Mouse (Mus musculus) limb, embryonic 12.5 days (tissue): ENCODE data around the gene Herc6. TPM values are rescaled to one million over a fixed set of nuclear protein-coding genes. Genes with fewer than 3 reads are reported as not detected.

Experiments used
- ATAC-seq: fragments of 200-750 bp; cut with Nextera tagmentation; 2 replicates; pipeline ENCODE4 v1.8.0; 2017; ENCODE audit warnings: low read depth, moderate TSS enrichment; ENCODE audit not compliant: insufficient number of reproducible peaks, insufficient read depth, low FRiP score, low TSS enrichment
- H3K27ac ChIP-seq: fragments of 300-500 bp; sonication (generic); 2 replicates; pipeline ENCODE4 v1.5.1; 2016; ENCODE audit warnings: mild to moderate bottlenecking, moderate library complexity
- H3K27me3 ChIP-seq: fragments of 300-500 bp; sonication (generic); 2 replicates; pipeline ENCODE4 v1.6.1; 2016; ENCODE audit warnings: mild to moderate bottlenecking, moderate library complexity
- H3K36me3 ChIP-seq: fragments of 300-500 bp; sonication (generic); 2 replicates; pipeline ENCODE4 v1.6.1; 2016; ENCODE audit warnings: mild to moderate bottlenecking, moderate library complexity
- H3K4me1 ChIP-seq: fragments of 300-500 bp; sonication (generic); replicated peaks from 2 replicates; pipeline ENCODE4 v1.6.1; 2016
- H3K4me2 ChIP-seq: fragments of 300-500 bp; sonication (generic); 2 replicates; pipeline ENCODE4 v1.6.1; 2016; ENCODE audit warnings: mild to moderate bottlenecking, moderate library complexity
- H3K4me3 ChIP-seq: fragments of 300-500 bp; sonication (generic); replicated peaks from 2 replicates; pipeline ENCODE4 v1.5.1; 2016; ENCODE audit warnings: mild to moderate bottlenecking
- H3K9ac ChIP-seq: fragments of 300-500 bp; sonication (generic); replicated peaks from 2 replicates; pipeline ENCODE4 v1.6.1; 2016; ENCODE audit warnings: mild to moderate bottlenecking, moderate library complexity
- H3K9me3 ChIP-seq: fragments of 300-500 bp; sonication (generic); 2 replicates; pipeline ENCODE4 v1.6.1; 2016; ENCODE audit warnings: mild to moderate bottlenecking, moderate library complexity
- WGBS: fragments of 180-500 bp; shearing (Covaris S2); methylation state at CpG from one replicate; pipeline ENCODE4 v1.1.7; 2016; 5-methylcytosine and 5-hydroxymethylcytosine counted together
- polyA plus RNA-seq: library from polyadenylated mRNA; unstranded; fragments of >200 nt; fragmentation: Nextera tagmentation; extraction: Ambion mirVana; gene quantifications from 2 replicates; pipeline ENCODE4 v1.2.1, GENCODE M21; 2016

The Herc6 gene
- polyA plus RNA-seq, 1 experiment from 2014 or later: 2.6 TPM

DNA sequence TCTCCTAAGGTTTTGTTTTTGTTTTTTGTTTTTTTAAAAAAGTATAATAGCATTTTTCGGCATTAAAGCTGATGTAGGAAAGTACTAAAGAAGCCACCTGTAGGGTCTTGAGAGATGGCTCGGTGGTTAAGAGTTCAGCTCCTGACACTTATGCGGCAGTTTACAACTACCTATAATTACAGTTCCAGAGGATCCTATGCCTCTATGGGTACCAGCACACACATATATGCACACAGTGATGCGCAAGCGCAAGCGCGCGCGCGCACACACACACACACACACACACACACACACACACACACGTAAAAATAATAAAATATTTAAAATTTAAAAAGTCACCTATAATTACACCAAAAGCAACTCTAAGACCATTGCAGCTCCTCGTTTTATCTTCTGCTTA lies 795 bp downstream of the Herc6 start:
- H3K4me2 ChIP-seq: peak overlapping the region; percentile 78
- H3K9ac ChIP-seq: no peak overlapping the region; the same call in 1 of the 2 replicates
- H3K4me1 ChIP-seq: peaks cover 5% of the 10 kb centered on the region; the same call in 1 of the 2 replicates
- no peaks in the 10 kb centered on the region for H3K36me3 ChIP-seq
- no peaks in the 10 kb centered on the region for H3K27me3 ChIP-seq
- no peak overlapping the region for H3K27ac ChIP-seq
- ATAC-seq: no peak
- 78% methylated on average over 12 of the region's 12 CpGs for WGBS
- H3K9me3 ChIP-seq: no peaks in the 10 kb centered on the region
- H3K4me3 ChIP-seq: peak overlapping the region; percentile 47

DNA sequence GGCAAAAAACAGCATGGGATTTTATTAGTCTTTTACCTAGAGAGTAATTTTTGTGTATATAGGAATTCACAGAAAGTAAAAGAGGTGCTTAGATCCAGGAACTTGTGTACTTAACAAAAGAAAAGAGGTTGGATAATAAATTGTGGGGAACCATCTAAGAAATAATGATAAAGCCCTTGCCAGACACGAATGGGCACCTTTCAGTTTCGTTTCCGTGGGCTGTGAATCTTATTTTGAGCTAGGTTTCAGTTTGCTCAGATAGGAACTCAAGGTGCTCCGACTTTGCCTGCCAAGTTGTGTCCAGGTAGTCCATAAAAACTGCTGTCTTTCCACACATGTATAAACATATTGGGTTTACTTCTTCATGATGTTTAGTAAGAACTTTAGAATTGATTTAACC lies 1.6 kb downstream of the Herc6 start:
- Histone ChIP-seq H3K27ac (no peak overlapping the region), H3K4me1 (peaks cover 5% of the 10 kb centered on the region; the same call in 1 of the 2 replicates), H3K27me3 (no peaks in the 10 kb centered on the region), H3K4me3 (no peak overlapping the region), H3K9ac (no peak overlapping the region), H3K9me3 (no peaks in the 10 kb centered on the region), H3K4me2 (no peak overlapping the region), H3K36me3 (no peaks in the 10 kb centered on the region)
- ATAC-seq: no peak
- 84% methylated on average over 4 of the region's 4 CpGs for WGBS

DNA sequence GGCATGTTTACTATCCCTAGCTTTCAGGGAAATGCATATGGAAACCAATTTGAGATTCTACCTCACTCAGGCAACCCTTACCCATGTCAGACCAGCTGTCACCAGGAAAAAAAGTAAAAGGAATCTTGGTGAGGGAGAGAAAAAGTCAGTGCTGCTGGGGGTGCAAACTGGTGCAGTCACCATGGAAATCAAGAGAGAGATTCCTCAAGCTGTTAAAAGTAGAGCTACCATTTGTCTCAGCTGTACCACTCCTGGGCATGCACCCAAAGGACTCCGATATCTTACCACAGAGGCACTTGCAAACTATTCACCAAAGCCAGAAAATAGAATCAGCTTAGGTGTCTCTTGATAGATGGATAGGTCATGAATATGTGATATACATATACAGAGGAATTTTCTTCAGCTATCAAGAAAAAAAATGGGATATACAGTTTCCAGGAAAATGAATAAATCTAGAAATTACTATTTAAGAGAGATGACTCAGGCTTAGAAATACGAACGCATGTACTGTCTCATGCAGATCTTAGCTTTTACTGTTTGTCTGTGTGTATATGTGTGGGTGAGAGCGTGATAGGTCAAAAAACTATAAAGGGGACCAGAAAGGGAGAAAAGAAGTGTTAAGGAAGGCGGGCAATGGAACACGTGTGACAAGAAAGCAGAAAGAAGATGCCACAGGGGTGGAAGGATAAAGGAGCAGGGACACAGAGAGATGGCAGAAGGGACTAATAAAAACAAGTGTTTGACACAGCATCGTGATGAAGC lies 24.9 kb downstream of the Herc6 start:
- WGBS: 91% methylated on average over 7 of the region's 7 CpGs

DNA sequence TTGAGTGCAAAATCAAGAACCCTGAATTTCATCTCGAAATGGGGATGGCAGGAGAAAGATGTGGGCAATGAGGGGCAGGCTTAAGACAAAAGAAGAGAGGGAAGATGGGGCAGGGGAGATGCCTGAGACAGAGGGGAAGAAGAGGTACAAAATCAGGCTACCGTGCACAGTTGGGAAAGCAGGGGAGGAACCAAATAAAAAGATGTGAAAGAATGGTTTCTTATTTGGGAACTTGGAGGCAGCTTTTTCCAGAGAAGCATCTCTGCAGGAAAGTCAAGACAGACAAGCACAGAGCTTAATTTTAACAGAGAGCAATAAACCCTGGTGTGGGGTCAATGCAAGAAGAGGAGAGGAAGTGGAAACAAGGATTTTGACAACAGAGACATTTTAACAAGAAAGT lies 27.2 kb downstream of the Herc6 start:
- H3K9me3 ChIP-seq: no peaks in the 10 kb centered on the region
- H3K4me2 ChIP-seq: no peak overlapping the region
- H3K9ac ChIP-seq: no peak overlapping the region
- H3K4me3 ChIP-seq: no peak overlapping the region
- no peaks in the 10 kb centered on the region for H3K27me3 ChIP-seq
- no peaks in the 10 kb centered on the region for H3K36me3 ChIP-seq
- WGBS: 86% methylated on average over 2 of the region's 2 CpGs
- no peak for ATAC-seq
- H3K4me1 ChIP-seq: no peaks in the 10 kb centered on the region
- no peak overlapping the region for H3K27ac ChIP-seq

More for the DNA sequence above, 24.9 kb downstream of the Herc6 start:
- Histone ChIP-seq H3K36me3 (no peaks in the 10 kb centered on the region), H3K27me3 (no peaks in the 10 kb centered on the region), H3K9ac (no peak overlapping the region), H3K4me3 (no peak overlapping the region), H3K9me3 (no peaks in the 10 kb centered on the region), H3K27ac (no peak overlapping the region), H3K4me2 (no peak overlapping the region), H3K4me1 (no peaks in the 10 kb centered on the region)
- ATAC-seq: no peak

DNA sequence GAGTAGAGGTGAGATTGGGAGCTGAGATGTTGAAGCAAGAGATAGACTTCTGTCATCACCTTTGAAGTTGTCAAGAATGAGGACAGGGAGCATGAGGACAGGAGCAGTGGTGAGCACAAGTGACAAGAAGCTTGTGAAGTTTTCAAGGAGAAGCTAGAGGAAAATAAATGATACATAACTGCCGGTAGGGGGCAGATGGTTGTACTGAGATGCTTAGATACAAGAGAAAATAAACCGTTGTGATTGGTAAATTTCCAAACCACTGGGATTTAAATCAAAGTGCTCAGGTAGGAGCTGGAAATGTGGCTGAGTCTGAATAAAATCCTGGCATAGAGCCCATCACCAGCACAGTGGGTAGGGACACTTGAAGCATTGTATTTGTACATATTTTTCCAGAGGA lies 28.8 kb downstream of the Herc6 start:
- no peaks in the 10 kb centered on the region for H3K4me1 ChIP-seq
- H3K4me3 ChIP-seq: no peak overlapping the region
- no peaks in the 10 kb centered on the region for H3K27me3 ChIP-seq
- H3K9ac ChIP-seq: no peak overlapping the region
- ATAC-seq: no peak
- no peak overlapping the region for H3K4me2 ChIP-seq
- no peaks in the 10 kb centered on the region for H3K36me3 ChIP-seq
- no peak overlapping the region for H3K27ac ChIP-seq
- 61% methylated on average over 2 of the region's 2 CpGs for WGBS
- no peaks in the 10 kb centered on the region for H3K9me3 ChIP-seq

DNA sequence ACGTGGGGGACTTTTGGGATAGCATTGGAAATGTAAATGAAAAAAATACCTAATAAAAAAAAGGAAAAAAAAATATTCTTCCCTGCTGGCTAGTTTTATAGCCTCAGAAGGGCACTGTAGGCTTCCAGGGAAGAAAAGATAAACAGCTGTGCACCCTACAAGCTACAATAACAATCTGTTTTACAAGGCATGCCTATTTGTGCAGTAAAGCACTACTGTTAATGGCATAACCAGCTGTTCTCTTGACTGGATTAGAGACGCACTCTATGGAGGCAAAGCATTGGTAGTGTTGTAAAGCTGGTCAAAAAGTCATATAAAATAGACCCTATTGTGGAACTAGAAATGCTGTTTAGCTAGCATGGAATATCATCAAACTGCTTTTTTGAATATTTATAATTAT lies 35.0 kb downstream of the Herc6 start:
- peak; percentile 94 for ATAC-seq

DNA sequence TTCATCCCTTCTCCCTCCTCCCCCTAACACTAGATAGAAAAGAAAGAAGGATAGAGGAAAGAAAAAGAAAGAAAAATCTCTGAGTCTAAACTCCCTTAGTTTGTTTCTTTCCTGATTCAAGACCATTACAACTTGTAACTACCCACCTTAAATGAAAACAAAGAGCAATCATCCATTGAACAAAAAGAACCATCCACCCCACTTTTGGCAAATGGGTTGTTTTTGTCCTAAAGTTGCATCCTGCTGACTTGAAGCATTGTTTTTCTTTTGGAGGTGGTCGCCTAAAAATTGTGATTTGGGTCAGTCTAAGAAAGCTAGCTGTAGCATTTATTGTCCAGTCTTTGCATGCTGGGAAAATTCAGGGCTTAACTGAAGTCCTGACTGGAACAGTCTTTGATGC lies 58.7 kb downstream of the Herc6 start:
- Histone ChIP-seq H3K36me3 (no peaks in the 10 kb centered on the region), H3K4me2 (no peak overlapping the region), H3K4me3 (no peak overlapping the region), H3K27ac (no peak overlapping the region), H3K9ac (no peak overlapping the region), H3K27me3 (no peaks in the 10 kb centered on the region), H3K4me1 (peaks cover 3% of the 10 kb centered on the region; the same call in 1 of the 2 replicates), H3K9me3 (no peaks in the 10 kb centered on the region)
- 64% methylated on average over 1 of the region's 1 CpGs for WGBS
- ATAC-seq: no peak

More for the DNA sequence above, 35.0 kb downstream of the Herc6 start:
- H3K4me2 ChIP-seq: no peak overlapping the region
- WGBS: 19% methylated on average over 2 of the region's 2 CpGs
- no peaks in the 10 kb centered on the region for H3K9me3 ChIP-seq
- no peak overlapping the region for H3K4me3 ChIP-seq
- H3K27me3 ChIP-seq: no peaks in the 10 kb centered on the region
- no peak overlapping the region for H3K9ac ChIP-seq
- H3K4me1 ChIP-seq: no peaks in the 10 kb centered on the region; the same call in 1 of the 2 replicates
- H3K36me3 ChIP-seq: no peaks in the 10 kb centered on the region
- no peak overlapping the region for H3K27ac ChIP-seq

DNA sequence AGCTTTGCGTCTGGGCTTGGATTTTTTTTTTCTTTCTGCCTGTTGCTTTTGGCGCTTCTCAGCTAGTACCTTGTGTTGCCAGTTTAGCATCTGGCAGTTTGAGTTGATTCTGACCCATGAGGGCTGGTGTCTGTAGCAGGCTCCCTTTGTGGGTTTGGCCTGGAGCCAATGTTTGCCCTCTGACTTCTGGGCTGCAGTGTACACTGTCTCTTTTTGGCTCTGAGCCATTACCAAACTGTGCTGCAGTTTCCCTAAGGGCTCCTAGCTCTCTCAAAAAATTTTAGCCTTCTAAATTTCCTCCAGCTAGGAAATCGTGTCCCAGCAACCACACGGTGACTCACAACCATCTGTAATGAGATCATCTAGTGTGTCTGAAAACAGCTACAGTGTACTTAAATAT lies 61.0 kb downstream of the Herc6 start:
- peak; percentile 96 for ATAC-seq
- Histone ChIP-seq H3K4me3 (no peak overlapping the region), H3K27ac (peak overlapping the region; percentile 26; the same call in 1 of the 2 replicates), H3K36me3 (no peaks in the 10 kb centered on the region), H3K9ac (no peak overlapping the region), H3K9me3 (no peaks in the 10 kb centered on the region), H3K4me2 (no peak overlapping the region), H3K27me3 (no peaks in the 10 kb centered on the region), H3K4me1 (peaks cover 3% of the 10 kb centered on the region; the same call in 1 of the 2 replicates)
- 32% methylated on average over 4 of the region's 4 CpGs for WGBS

DNA sequence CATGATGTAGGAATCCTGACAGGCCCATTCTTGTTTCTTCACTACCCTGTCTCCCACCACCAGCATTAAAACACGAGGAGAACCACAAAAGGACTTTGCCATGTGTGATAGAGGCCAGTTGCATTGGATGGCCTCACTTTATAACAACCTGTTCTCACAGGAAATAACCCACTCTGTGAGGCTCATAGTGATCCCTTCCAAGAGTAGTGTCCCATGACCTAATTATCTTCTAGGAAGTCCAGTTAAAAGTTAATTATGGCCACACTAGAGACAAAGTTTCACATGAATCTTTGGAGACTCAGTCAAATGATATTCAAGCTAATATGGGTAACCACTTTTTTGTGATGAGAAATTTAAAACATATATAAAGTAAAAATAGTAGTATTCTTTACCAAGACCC lies 66.5 kb downstream of the Herc6 start:
- Histone ChIP-seq H3K36me3 (no peaks in the 10 kb centered on the region), H3K27ac (no peak overlapping the region), H3K9me3 (no peaks in the 10 kb centered on the region), H3K4me1 (no peaks in the 10 kb centered on the region), H3K9ac (no peak overlapping the region), H3K4me2 (no peak overlapping the region), H3K27me3 (no peaks in the 10 kb centered on the region), H3K4me3 (no peak overlapping the region)
- no peak for ATAC-seq
- WGBS: 57% methylated on average over 1 of the region's 1 CpGs

DNA sequence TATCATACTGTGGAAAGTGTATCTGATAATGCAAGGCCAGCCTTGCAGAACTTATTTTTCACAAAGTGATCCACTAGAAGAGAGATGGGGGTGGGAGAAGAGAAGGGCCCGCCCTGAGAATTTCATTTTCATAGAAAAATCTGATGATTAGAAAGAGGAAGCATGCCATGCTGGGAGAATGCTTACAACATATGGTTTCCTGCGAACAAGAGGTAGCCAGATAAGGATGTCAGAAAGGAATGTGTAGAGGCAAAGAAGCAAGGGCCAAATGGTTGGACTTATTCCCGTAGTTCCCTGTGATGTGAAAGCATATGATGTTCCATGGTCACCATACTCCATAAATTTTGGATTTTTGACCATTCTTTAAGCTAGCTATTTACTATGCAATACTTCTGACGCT lies 80.5 kb downstream of the Herc6 start:
- Histone ChIP-seq H3K4me2 (no peak overlapping the region), H3K9me3 (no peaks in the 10 kb centered on the region), H3K4me1 (no peaks in the 10 kb centered on the region), H3K27ac (no peak overlapping the region), H3K9ac (no peak overlapping the region), H3K36me3 (no peaks in the 10 kb centered on the region), H3K4me3 (no peak overlapping the region), H3K27me3 (no peaks in the 10 kb centered on the region)
- 83% methylated on average over 4 of the region's 4 CpGs for WGBS
- no peak for ATAC-seq

DNA sequence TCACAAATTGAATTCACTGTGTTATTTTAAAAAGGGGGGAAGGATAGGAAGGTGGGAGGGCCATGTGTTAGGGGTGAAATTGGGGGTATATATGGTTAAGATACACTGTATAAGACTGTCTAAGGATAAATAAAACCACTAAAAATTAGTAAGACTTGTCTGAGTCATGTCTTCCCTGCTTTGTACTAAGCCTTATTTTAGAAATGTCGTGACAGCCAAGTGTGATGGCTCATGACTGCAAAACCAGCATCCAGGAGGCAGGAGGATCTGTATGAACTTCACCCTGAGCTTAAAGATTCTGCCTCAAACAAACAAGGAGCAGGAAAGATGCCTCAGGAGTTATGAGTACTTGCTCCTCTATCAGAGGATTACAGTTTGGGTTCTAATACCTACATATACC lies 103.4 kb downstream of the Herc6 start:
- H3K4me1 ChIP-seq: no peaks in the 10 kb centered on the region
- H3K4me3 ChIP-seq: no peak overlapping the region
- peaks cover 5% of the 10 kb centered on the region; the same call in 1 of the 2 replicates for H3K9me3 ChIP-seq
- H3K9ac ChIP-seq: no peak overlapping the region
- 100% methylated on average over 1 of the region's 1 CpGs for WGBS
- H3K4me2 ChIP-seq: no peak overlapping the region
- no peak overlapping the region for H3K27ac ChIP-seq
- H3K27me3 ChIP-seq: no peaks in the 10 kb centered on the region
- ATAC-seq: no peak
- H3K36me3 ChIP-seq: peaks cover 41% of the 10 kb centered on the region
